Mouse (Mus musculus): ENCODE measurements around the gene Hist1h3d.
"Not testable (repeated sequence)": the region's sequence is repeated elsewhere in the genome, so short reads cannot be mapped to it uniquely, and the experiment has no call there.

Gene Hist1h3d

GRCm38 (mm10) chr13:23585029-23585441 lies 9.5 kb downstream of the Hist1h3d start:
- peak; percentile 36 for DNase-seq (ENCODE audit: low read depth, low spot score)

GRCm38 (mm10) chr13:23585442-23586098 lies 10.0 kb downstream of the Hist1h3d start:
- DNase-seq (ENCODE audit: low read depth, low spot score): peak; percentile 76

GRCm38 (mm10) chr13:23586099-23586939 lies 10.8 kb downstream of the Hist1h3d start:
- no peak for DNase-seq (ENCODE audit: low read depth, low spot score)

GRCm38 (mm10) chr13:23586940-23587225 lies 11.3 kb downstream of the Hist1h3d start:
- no peak for DNase-seq (ENCODE audit: low read depth, low spot score)

- no peak for DNase-seq (ENCODE audit: low read depth, low spot score)
These were observed 15.6 kb downstream of the Hist1h3d start for GRCm38 (mm10) chr13:23591206-23591605.

GRCm38 (mm10) chr13:23591886-23592285 lies 16.3 kb downstream of the Hist1h3d start:
- DNase-seq (ENCODE audit: low read depth, low spot score): not testable (repeated sequence)

- no peak for DNase-seq (ENCODE audit: low read depth, low spot score)
These were observed 17.1 kb downstream of the Hist1h3d start for GRCm38 (mm10) chr13:23592614-23593013.

- DNase-seq (ENCODE audit: low read depth, low spot score): no peak
These were observed 17.6 kb downstream of the Hist1h3d start for GRCm38 (mm10) chr13:23593051-23593770.

- no peak for DNase-seq (ENCODE audit: low read depth, low spot score)
These were observed 19.6 kb downstream of the Hist1h3d start for GRCm38 (mm10) chr13:23595185-23595584.

- DNase-seq (ENCODE audit: low read depth, low spot score): no peak
These were observed 20.2 kb downstream of the Hist1h3d start for GRCm38 (mm10) chr13:23595622-23596372.

GRCm38 (mm10) chr13:23597957-23598356 lies 22.4 kb downstream of the Hist1h3d start:
- peak; percentile 65 for DNase-seq (ENCODE audit: low read depth, low spot score)

- no peak for DNase-seq (ENCODE audit: low read depth, low spot score)
These were observed 27.7 kb downstream of the Hist1h3d start for GRCm38 (mm10) chr13:23603182-23603699.

GRCm38 (mm10) chr13:23604452-23604851 lies 28.9 kb downstream of the Hist1h3d start:
- DNase-seq (ENCODE audit: low read depth, low spot score): no peak

- no peak for DNase-seq (ENCODE audit: low read depth, low spot score)
These were observed 29.5 kb downstream of the Hist1h3d start for GRCm38 (mm10) chr13:23605052-23605451.

GRCm38 (mm10) chr13:23609209-23609608 lies 33.6 kb downstream of the Hist1h3d start:
- DNase-seq (ENCODE audit: low read depth, low spot score): no peak

- DNase-seq (ENCODE audit: low read depth, low spot score): no peak
These were observed 34.3 kb downstream of the Hist1h3d start for GRCm38 (mm10) chr13:23609844-23610243.

GRCm38 (mm10) chr13:23610393-23610792 lies 34.8 kb downstream of the Hist1h3d start:
- DNase-seq (ENCODE audit: low read depth, low spot score): no peak

- no peak for DNase-seq (ENCODE audit: low read depth, low spot score)
These were observed 36.1 kb downstream of the Hist1h3d start for GRCm38 (mm10) chr13:23611638-23612037.

- DNase-seq (ENCODE audit: low read depth, low spot score): no peak
These were observed 44.6 kb downstream of the Hist1h3d start for GRCm38 (mm10) chr13:23620056-23620732.

GRCm38 (mm10) chr13:23620733-23621531 lies 45.4 kb downstream of the Hist1h3d start, which contains the start of gene Hist1h2be:
TSS of gene Hist1h2be (minus strand) at chr13:23621124.
- peak; percentile 56 for DNase-seq (ENCODE audit: low read depth, low spot score)
